Mouse (Mus musculus): ENCODE measurements at regions not wholly inside any gene's neighbourhood (a gene's known extent, or its start where the extent isn't known, plus 50 kb on each side); places are given as distances from the start of the nearest gene placed in this dataset.

GRCm38 (mm10) chr2:149614078-149614939 is 209.5 kb downstream of the Cst10 start:
- H3K9ac ChIP-seq, result no peak overlapping the region
- WGBS, result 64% methylated on average over 2 of the region's 2 CpGs
- no peaks in the 10 kb centered on the region for H3K27me3 ChIP-seq
- H3K27ac ChIP-seq, result no peak overlapping the region
- H3K4me2 ChIP-seq, result no peak overlapping the region
- no peak overlapping the region for H3K4me3 ChIP-seq
- H3K36me3 ChIP-seq, result no peaks in the 10 kb centered on the region
- H3K4me1 ChIP-seq (replicated peaks), result no peaks in the 10 kb centered on the region
- no peak for ATAC-seq (replicated peaks; ENCODE audit: insufficient number of reproducible peaks, insufficient read depth, low FRiP score, low read depth)
- no peaks in the 10 kb centered on the region for H3K9me3 ChIP-seq (replicated peaks)

DNA sequence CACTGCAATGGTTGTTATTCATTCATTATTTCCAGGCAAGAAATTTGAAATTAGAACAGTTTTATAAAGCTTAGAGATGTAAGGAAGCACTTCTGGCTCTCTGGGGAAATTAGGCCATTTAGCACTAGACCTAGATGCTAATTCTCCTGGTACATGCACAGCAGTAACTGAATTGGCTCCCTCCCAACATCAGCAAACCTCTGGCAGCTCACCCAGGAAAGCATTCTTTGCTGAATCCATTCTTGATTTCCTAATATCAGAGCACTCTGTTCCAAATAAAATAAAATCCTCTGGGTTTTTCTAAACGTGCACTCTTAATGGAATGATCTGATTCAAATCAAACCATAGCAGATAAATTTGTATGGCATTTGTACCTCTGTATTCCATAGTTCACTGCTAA is 203.4 kb upstream of the Syndig1 start:
- H3K27me3 ChIP-seq, result no peaks in the 10 kb centered on the region
- no peaks in the 10 kb centered on the region for H3K36me3 ChIP-seq

GRCm38 (mm10) chr2:149641207-149641606 is 187.8 kb upstream of the Syndig1 start:
- Histone ChIP-seq H3K27me3 (no peaks in the 10 kb centered on the region), H3K9ac (no peak overlapping the region), H3K4me3 (no peak overlapping the region), H3K4me2 (no peak overlapping the region), H3K4me1 (replicated peaks) (no peaks in the 10 kb centered on the region), H3K36me3 (no peaks in the 10 kb centered on the region), H3K9me3 (replicated peaks) (no peaks in the 10 kb centered on the region), H3K27ac (no peak overlapping the region)
- 72% methylated on average over 3 of the region's 3 CpGs for WGBS
- ATAC-seq (replicated peaks; ENCODE audit: insufficient number of reproducible peaks, insufficient read depth, low FRiP score, low read depth), result no peak

More for the DNA sequence above, 203.4 kb upstream of the Syndig1 start:
- Histone ChIP-seq H3K9ac (no peak overlapping the region), H3K9me3 (replicated peaks) (no peaks in the 10 kb centered on the region), H3K27ac (no peak overlapping the region), H3K4me1 (replicated peaks) (no peaks in the 10 kb centered on the region), H3K4me2 (no peak overlapping the region), H3K4me3 (no peak overlapping the region)
- WGBS, result 25% methylated on average over 1 of the region's 1 CpGs
- no peak for ATAC-seq (replicated peaks; ENCODE audit: insufficient number of reproducible peaks, insufficient read depth, low FRiP score, low read depth)

GRCm38 (mm10) chr2:149651829-149652228 is 177.2 kb upstream of the Syndig1 start:
- Histone ChIP-seq H3K27ac (no peak overlapping the region), H3K4me2 (no peak overlapping the region), H3K4me1 (replicated peaks) (no peaks in the 10 kb centered on the region), H3K4me3 (no peak overlapping the region), H3K9me3 (replicated peaks) (no peaks in the 10 kb centered on the region), H3K27me3 (no peaks in the 10 kb centered on the region), H3K36me3 (no peaks in the 10 kb centered on the region), H3K9ac (no peak overlapping the region)
- 41% methylated on average over 2 of the region's 2 CpGs for WGBS
- ATAC-seq (replicated peaks; ENCODE audit: insufficient number of reproducible peaks, insufficient read depth, low FRiP score, low read depth), result no peak

- H3K9ac ChIP-seq, result no peak overlapping the region
- no peak overlapping the region for H3K4me3 ChIP-seq
- no peak overlapping the region for H3K4me2 ChIP-seq
- no peaks in the 10 kb centered on the region for H3K36me3 ChIP-seq
- H3K27me3 ChIP-seq, result no peaks in the 10 kb centered on the region
- no peaks in the 10 kb centered on the region for H3K9me3 ChIP-seq (replicated peaks)
- no peaks in the 10 kb centered on the region for H3K4me1 ChIP-seq (replicated peaks)
- WGBS, result 60% methylated on average over 5 of the region's 5 CpGs
- no peak overlapping the region for H3K27ac ChIP-seq
- ATAC-seq (replicated peaks; ENCODE audit: insufficient number of reproducible peaks, insufficient read depth, low FRiP score, low read depth), result no peak
Measured at GRCm38 (mm10) chr2:149661086-149661485, 167.9 kb upstream of the Syndig1 start.

DNA sequence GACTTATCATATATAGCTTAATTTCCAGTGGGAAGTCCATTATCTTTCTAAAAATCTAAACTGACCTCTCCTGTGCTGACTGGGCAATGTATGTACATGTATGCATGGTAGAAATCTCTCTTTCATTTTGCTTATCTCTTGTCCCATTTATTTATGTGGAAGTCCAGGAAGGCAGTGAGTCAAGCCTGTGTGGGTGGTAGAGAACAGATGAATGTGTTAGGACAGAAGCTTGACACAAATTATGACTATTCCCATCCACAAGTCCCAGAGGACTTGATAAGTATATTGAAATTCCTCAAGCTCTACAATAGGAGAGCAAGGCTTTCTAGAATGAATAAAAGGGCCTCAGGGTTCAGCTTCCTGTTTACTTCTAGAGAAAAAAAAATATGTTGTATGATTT is 164.6 kb upstream of the Syndig1 start:
- no peak overlapping the region for H3K4me3 ChIP-seq
- ATAC-seq (replicated peaks; ENCODE audit: insufficient number of reproducible peaks, insufficient read depth, low FRiP score, low read depth), result no peak
- no peaks in the 10 kb centered on the region for H3K36me3 ChIP-seq
- H3K27me3 ChIP-seq, result no peaks in the 10 kb centered on the region
- no peak overlapping the region for H3K4me2 ChIP-seq
- no peaks in the 10 kb centered on the region for H3K9me3 ChIP-seq (replicated peaks)
- no peaks in the 10 kb centered on the region for H3K4me1 ChIP-seq (replicated peaks)
- H3K27ac ChIP-seq, result no peak overlapping the region
- H3K9ac ChIP-seq, result no peak overlapping the region

DNA sequence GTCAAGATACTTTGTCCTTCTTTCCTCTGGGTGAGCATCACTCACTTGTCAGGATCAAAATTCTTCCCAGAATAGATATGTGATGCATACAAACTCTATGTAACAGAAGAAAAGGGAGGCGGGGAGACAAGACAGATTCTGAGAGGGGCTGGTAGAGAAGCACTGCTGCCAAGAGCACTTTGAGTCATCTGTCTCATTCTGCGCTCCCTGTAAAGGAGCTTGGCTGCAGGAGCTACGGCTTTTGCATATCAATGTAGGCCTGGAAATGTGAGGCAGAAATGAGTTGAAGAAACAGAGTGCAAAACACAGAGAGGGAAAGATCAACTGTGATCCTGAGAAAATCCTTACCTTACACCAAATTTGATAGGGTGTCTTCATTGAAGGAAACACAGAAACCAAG is 162.6 kb upstream of the Syndig1 start:
- ATAC-seq (replicated peaks; ENCODE audit: insufficient number of reproducible peaks, insufficient read depth, low FRiP score, low read depth), result no peak

DNA sequence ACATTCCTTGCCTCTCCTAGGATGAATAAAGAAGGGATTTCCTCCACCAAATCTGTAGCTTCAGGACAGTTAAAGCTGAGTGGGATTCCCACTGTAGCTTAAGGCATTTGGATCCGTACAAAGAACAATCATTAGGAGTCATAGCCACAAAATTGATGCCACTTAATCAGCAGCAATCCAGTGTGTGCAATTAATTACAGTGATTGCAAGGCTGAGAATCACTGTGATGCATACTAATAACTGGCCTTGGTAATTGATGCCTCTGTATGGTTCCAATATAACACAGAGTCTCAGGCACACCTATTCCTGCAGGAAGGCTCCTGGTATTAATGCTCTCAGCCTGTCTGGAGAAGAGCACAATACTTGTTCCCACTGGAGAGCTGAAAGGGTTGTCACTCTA is 157.1 kb upstream of the Syndig1 start:
- peaks cover 3% of the 10 kb centered on the region; the same call in 1 of the 2 replicates for H3K4me1 ChIP-seq (replicated peaks)
- WGBS, result 80% methylated on average over 1 of the region's 1 CpGs
- H3K4me3 ChIP-seq, result no peak overlapping the region
- no peak for ATAC-seq (replicated peaks; ENCODE audit: insufficient number of reproducible peaks, insufficient read depth, low FRiP score, low read depth)
- H3K36me3 ChIP-seq, result no peaks in the 10 kb centered on the region
- no peak overlapping the region for H3K4me2 ChIP-seq
- H3K9ac ChIP-seq, result no peak overlapping the region
- no peaks in the 10 kb centered on the region for H3K9me3 ChIP-seq (replicated peaks)
- H3K27me3 ChIP-seq, result no peaks in the 10 kb centered on the region
- H3K27ac ChIP-seq, result no peak overlapping the region

More for the DNA sequence above, 162.6 kb upstream of the Syndig1 start:
- Histone ChIP-seq H3K9ac (no peak overlapping the region), H3K4me1 (replicated peaks) (no peaks in the 10 kb centered on the region), H3K4me3 (no peak overlapping the region), H3K27me3 (no peaks in the 10 kb centered on the region), H3K27ac (no peak overlapping the region), H3K4me2 (no peak overlapping the region), H3K9me3 (replicated peaks) (no peaks in the 10 kb centered on the region), H3K36me3 (no peaks in the 10 kb centered on the region)
- WGBS, result 54% methylated on average over 3 of the region's 3 CpGs

DNA sequence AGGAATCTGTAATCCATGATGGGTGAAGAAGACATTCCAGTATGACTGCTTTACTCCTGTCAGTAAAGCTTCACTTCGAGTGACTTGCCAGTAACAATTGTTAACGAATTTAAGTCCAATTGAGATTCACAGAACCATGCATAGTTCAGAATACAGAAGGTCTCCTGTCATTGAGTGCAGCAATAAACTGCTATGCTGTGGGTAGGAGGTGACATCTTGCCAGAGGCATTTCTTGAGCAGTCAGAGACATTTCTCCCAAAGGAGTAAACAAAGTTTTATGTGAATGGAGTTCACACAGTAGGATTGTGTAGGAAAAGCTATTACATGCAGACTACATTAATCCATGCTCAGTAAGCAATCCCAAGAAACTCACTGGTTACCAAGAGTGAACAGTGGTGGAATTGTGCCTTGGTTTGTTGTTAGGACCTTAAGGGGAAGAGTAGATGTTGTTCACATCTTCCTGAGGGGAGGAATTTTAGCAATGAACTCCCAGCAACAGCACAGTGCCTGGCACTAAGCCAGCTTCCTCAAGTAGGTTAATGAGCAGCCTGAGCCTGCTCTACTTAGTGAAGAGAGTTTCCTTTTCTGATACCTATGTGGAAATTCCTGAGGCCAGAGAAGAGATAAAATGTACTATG is 149.1 kb upstream of the Syndig1 start:
- WGBS, result 66% methylated on average over 2 of the region's 2 CpGs
- H3K4me1 ChIP-seq (replicated peaks), result peaks cover 13% of the 10 kb centered on the region
- peak overlapping the region; percentile 60 for H3K27ac ChIP-seq
- H3K9me3 ChIP-seq (replicated peaks), result no peaks in the 10 kb centered on the region
- peak; percentile 58; the same call in 1 of the 2 replicates for ATAC-seq (replicated peaks; ENCODE audit: insufficient number of reproducible peaks, insufficient read depth, low FRiP score, low read depth)
- no peaks in the 10 kb centered on the region for H3K27me3 ChIP-seq
- no peaks in the 10 kb centered on the region for H3K36me3 ChIP-seq
- H3K4me3 ChIP-seq, result no peak overlapping the region
- no peak overlapping the region for H3K4me2 ChIP-seq
- no peak overlapping the region for H3K9ac ChIP-seq

- no peaks in the 10 kb centered on the region for H3K4me1 ChIP-seq (replicated peaks)
- ATAC-seq (replicated peaks; ENCODE audit: insufficient number of reproducible peaks, insufficient read depth, low FRiP score, low read depth), result no peak
- H3K27ac ChIP-seq, result no peak overlapping the region
- WGBS, result 59% methylated on average over 3 of the region's 3 CpGs
- no peak overlapping the region for H3K4me3 ChIP-seq
- no peaks in the 10 kb centered on the region for H3K36me3 ChIP-seq
- no peaks in the 10 kb centered on the region for H3K27me3 ChIP-seq
- no peak overlapping the region for H3K4me2 ChIP-seq
- no peak overlapping the region for H3K9ac ChIP-seq
- H3K9me3 ChIP-seq (replicated peaks), result no peaks in the 10 kb centered on the region
Measured at GRCm38 (mm10) chr2:149722342-149722741, 106.7 kb upstream of the Syndig1 start.

- H3K4me2 ChIP-seq, result no peak overlapping the region
- WGBS, result 17% methylated on average over 7 of the region's 7 CpGs
- H3K27ac ChIP-seq, result no peak overlapping the region
- H3K9me3 ChIP-seq (replicated peaks), result no peaks in the 10 kb centered on the region
- no peaks in the 10 kb centered on the region for H3K4me1 ChIP-seq (replicated peaks)
- H3K4me3 ChIP-seq, result no peak overlapping the region
- H3K36me3 ChIP-seq, result no peaks in the 10 kb centered on the region
- ATAC-seq (replicated peaks; ENCODE audit: insufficient number of reproducible peaks, insufficient read depth, low FRiP score, low read depth), result no peak
- H3K27me3 ChIP-seq, result no peaks in the 10 kb centered on the region
- no peak overlapping the region for H3K9ac ChIP-seq
Measured at GRCm38 (mm10) chr2:149724279-149724678, 104.7 kb upstream of the Syndig1 start.

- Histone ChIP-seq H3K27ac (no peak overlapping the region), H3K36me3 (no peaks in the 10 kb centered on the region), H3K4me2 (no peak overlapping the region), H3K4me3 (no peak overlapping the region), H3K9me3 (replicated peaks) (no peaks in the 10 kb centered on the region), H3K4me1 (replicated peaks) (no peaks in the 10 kb centered on the region), H3K27me3 (no peaks in the 10 kb centered on the region), H3K9ac (no peak overlapping the region)
- no peak for ATAC-seq (replicated peaks; ENCODE audit: insufficient number of reproducible peaks, insufficient read depth, low FRiP score, low read depth)
- WGBS, result 44% methylated on average over 3 of the region's 3 CpGs
Measured at GRCm38 (mm10) chr2:149725932-149726331, 103.1 kb upstream of the Syndig1 start.

All from heart, embryonic 15.5 days (tissue).